Mouse (Mus musculus): ENCODE data around the gene Nmnat1. TPM values are rescaled to one million over a fixed set of nuclear protein-coding genes. Genes with fewer than 3 reads are reported as not detected.

The Nmnat1 gene
- 2.6 TPM for polyA plus RNA-seq (2017; shearing (Covaris generic))

DNA sequence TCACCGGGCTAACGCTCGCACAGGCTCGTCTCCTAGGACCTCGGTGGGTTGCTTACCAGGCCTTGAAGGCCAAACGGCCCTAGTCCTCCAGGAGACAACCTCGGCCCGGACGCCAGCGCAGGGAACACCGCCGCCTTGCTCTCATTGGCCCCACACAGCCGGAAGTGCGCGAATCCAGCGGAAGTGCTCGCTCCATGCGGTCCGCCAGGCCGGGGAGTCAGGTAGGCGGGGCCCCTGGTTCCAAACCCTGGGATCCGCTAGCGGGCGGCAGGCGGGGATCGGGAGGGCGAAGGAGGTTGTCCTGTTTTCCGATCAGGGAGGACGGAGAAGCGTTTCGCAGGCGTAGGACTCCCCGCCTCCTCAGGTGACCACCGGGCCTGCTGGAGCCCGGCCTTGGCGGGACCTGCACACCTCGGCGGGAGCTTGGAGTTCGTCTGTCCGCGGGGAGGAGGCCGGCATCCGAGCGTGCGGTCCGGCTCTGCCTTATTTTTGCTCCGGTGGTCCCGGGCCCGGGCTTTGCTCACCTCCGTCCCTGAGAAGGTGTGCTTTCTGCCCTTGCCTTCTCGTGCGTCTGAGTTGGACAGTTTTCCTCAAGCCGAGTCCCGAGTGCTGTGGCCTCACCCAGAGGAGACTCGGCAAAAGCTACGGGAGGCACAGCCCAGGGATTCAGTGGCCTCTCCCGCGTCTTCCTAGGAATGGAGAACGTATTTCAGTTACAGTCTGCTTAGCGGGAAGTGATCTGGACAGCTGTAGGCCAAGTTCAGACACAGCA, at the start of gene Nmnat1, which contains the start of gene Lzic:
TSS of gene Nmnat1 (minus strand) at position 150 of the 772 bp plus-strand sequence.
TSS of gene Lzic (plus strand) at position 177 of the 772 bp plus-strand sequence.

DNA sequence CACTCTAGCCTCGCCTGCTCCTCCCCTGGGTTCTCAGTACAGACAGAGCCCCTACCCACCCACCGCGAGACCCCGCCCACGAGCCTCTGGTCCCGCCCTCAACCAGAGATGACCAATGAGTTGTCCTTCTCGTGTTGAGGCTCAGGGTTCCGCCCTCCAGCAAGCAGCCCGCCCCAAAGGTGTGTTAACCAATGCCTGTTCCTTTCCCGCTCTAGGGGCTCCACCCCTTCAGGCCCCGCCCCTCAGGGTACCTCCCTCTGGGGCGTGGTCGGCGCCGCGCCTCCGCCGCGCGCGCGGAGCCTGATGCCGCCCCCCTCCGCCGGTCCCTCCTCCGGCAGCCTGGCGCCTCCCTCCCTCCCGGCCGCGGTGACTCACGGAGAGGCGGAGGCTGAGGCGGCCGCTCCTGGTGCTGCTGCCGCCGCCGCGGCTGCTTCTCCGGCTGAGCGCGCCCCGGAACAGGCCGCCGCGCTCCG, 32.9 kb upstream of the Nmnat1 start, which contains the start of gene Ctnnbip1:
TSS of gene Ctnnbip1 (plus strand) at position 369 of the 473 bp plus-strand sequence.

DNA sequence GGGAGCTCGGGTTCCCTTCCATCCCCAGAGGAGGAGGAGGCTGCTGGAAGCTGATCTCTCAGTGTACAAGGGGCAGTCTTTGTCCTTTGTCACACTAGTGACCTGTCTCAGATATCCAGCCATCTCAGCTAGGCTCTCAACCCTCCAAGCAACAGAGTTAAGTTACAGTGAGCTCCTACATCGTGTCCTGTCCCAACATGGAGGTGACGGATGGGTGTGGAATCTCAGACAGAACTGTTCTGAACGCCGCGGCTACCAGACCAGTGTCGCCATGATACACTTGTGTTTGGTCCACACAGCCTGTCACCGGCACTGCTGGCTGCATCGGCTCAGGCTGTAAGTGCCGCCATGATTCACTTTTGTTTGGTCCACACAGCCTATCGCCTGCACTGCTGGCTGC, 7.9 kb downstream of the Nmnat1 start, which contains the start of gene Tmem274:
TSS of gene Tmem274 (plus strand) at position 301 of the 400 bp plus-strand sequence.

DNA sequence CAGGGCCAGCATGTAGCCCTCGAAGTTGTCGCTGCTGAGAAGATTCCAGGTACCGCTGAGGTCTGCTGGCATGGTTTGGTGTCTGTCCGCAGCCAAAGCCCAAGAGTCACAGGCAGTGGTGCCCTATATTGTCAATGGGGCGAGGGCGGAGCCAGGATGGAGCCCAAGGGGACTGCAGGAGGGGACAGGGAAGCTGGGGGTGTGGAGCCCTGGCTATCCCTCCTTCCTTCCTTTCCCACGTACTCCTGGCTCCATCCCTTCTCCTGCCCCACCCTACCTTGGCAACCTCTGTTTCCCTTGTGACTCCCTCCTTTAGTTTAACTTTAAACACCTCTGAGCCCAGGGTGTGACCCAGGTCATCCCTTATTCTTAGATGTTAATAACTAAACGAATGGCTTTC, 30.1 kb downstream of the Nmnat1 start, which contains the start of gene Rbp7:
TSS of gene Rbp7 (minus strand) at position 100 of the 400 bp plus-strand sequence.

DNA sequence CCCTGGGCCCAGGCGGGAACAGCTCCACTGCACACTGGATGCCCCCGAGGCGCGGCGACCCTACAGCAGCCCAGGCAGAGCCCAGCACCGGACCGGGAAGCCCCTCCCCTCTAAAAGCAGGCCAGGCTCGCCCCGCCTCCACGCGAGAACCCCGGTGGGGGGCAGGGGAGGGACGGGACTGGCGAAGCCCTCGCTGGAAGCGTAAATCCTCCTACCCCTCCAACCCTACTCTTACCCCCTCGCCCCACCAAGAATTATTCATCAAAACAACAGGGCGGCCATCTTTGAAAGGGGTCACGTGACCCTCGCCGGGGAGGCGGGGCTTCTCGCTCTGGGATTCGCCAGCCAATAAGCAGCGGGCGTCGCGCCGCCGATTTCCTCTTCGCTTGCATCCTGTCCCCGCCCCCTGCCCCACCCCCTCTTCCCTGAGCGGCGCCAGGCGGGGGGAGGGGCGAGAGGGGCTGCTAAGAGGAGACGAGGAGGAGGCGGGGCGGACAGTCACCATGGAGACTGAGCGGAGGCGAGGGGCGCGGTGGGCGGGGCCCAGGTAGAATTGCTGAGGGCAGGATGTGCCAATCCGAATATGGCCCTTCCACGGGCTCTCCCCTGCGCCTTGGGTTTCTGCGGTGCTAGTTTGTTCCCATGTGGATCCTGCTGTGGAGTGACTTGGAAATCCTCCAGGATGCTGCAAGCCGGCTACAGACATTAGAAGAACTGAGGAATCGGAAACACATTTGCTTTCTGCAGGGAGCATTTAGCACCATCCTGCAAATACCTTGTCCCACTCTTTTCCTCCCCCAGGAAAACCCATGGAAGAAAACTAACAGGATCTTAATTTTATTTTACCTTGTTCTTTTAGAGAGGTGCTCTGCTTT, 58.4 kb downstream of the Nmnat1 start, which contains the start of gene Ube4b:
TSS of gene Ube4b (minus strand) at position 425 of the 875 bp plus-strand sequence.

Other genes starting within 250 kb of the Nmnat1 start
- gene Kif1b, start 177.5 kb downstream of the Nmnat1 start, polyA plus RNA-seq (2017; shearing (Covaris generic)): 62.7 TPM
- gene Ube4b, start 58.5 kb downstream of the Nmnat1 start, polyA plus RNA-seq (2017; shearing (Covaris generic)): 33.5 TPM
- not detected for gene Rbp7, start 30.2 kb downstream of the Nmnat1 start, polyA plus RNA-seq (2017; shearing (Covaris generic))
- gene Tmem274, start 7.8 kb downstream of the Nmnat1 start, polyA plus RNA-seq (2017; shearing (Covaris generic)): not detected
- gene Lzic, start within 50 bp of the Nmnat1 start, polyA plus RNA-seq (2017; shearing (Covaris generic)): 15.4 TPM
- 3.4 TPM for gene Ctnnbip1, start 33.0 kb upstream of the Nmnat1 start, polyA plus RNA-seq (2017; shearing (Covaris generic))
- gene Clstn1, start 101.3 kb upstream of the Nmnat1 start, polyA plus RNA-seq (2017; shearing (Covaris generic)): 24.1 TPM
- gene Pik3cd, start 217.4 kb upstream of the Nmnat1 start, polyA plus RNA-seq (2017; shearing (Covaris generic)): 296 TPM

Measured in effector memory CD4-positive, alpha-beta T cell, adult 5 months (primary cell).